Mouse (Mus musculus): Measurements from ENCODE around the gene Cuedc2. TPM values are rescaled to one million over a fixed set of nuclear protein-coding genes. Genes with fewer than 3 reads are reported as not detected.

The Cuedc2 gene
- total and polyA plus RNA-seq, 3 experiments: 251 to 302 (median 297) TPM

- Histone ChIP-seq H3K9ac (ENCODE audit: control insufficient read depth, low read depth, low read length, poor library complexity, severe bottlenecking) (peak overlapping the region; percentile 65), H3K36me3 (ENCODE audit: control insufficient read depth in 1 of 2, insufficient read depth in 2 of 2, low read length in 2 of 2) (peaks cover 0 to 8% of the 10 kb centered on the region in 2 experiments; a peak in 2 of 4 replicates), H3K27ac (ENCODE audit: control insufficient read depth, low read depth, low read length) (peak overlapping the region; percentile 77), H3K4me1 (ENCODE audit: control insufficient read depth in 1 of 2, insufficient read depth in 2 of 2, low read length in 2 of 2) (peaks cover 6 to 13% of the 10 kb centered on the region in 2 experiments; a peak in 3 of 4 replicates), H3K79me2 (ENCODE audit: control insufficient read depth, insufficient read depth, low read length, poor library complexity) (no peaks in the 10 kb centered on the region), H3K9me3 (replicated peaks; ENCODE audit: insufficient read depth, low read length) (no peaks in the 10 kb centered on the region), H3K27me3 (ENCODE audit: control insufficient read depth in 1 of 2, insufficient read depth in 2 of 2, low read length in 2 of 2) (no peaks in the 10 kb centered on the region), H3K4me3 (ENCODE audit: control insufficient read depth in 1 of 2, insufficient read depth in 1 of 2, low read depth in 2 of 2, low read length in 2 of 2) (peak overlapping the region; percentile 45 to 78)
- peak; percentile 39 for DNase-seq (ENCODE audit: low read depth, low spot score)
- no peak for TF ChIP-seq EP300 (IDR thresholded peaks at IDR 0.05; ENCODE audit: low read depth in 1 of 2, low read length in 2 of 2)
- no peak for TF ChIP-seq HCFC1 (IDR thresholded peaks at IDR 0.05; ENCODE audit: low read depth, low read length)
- 0 out of 2 replicates have a peak, but pooled peaks have one; percentile 6 for TF ChIP-seq ZMIZ1 (IDR thresholded peaks at IDR 0.05; ENCODE audit: low read depth, low read length)
- no peak for TF ChIP-seq BHLHE40 (IDR thresholded peaks at IDR 0.05; ENCODE audit: borderline replicate concordance, low read depth, low read length)
- no peak for TF ChIP-seq MEF2A (IDR thresholded peaks at IDR 0.05; ENCODE audit: extremely low read depth, insufficient replicate concordance, low read depth, low read length, poor library complexity, severe bottlenecking)
Measured at GRCm38 (mm10) chr19:46358381-46358780, 19.9 kb upstream of the Cuedc2 start.

GRCm38 (mm10) chr19:46357344-46358280 lies 19.1 kb upstream of the Cuedc2 start:
- Histone ChIP-seq H3K27ac (ENCODE audit: control insufficient read depth, low read depth, low read length) (peak overlapping the region; percentile 77), H3K9me3 (replicated peaks; ENCODE audit: insufficient read depth, low read length) (no peaks in the 10 kb centered on the region), H3K9ac (ENCODE audit: control insufficient read depth, low read depth, low read length, poor library complexity, severe bottlenecking) (peak overlapping the region; percentile 65), H3K27me3 (ENCODE audit: control insufficient read depth in 1 of 2, insufficient read depth in 2 of 2, low read length in 2 of 2) (no peaks in the 10 kb centered on the region), H3K79me2 (ENCODE audit: control insufficient read depth, insufficient read depth, low read length, poor library complexity) (no peaks in the 10 kb centered on the region), H3K4me1 (ENCODE audit: control insufficient read depth in 1 of 2, insufficient read depth in 2 of 2, low read length in 2 of 2) (peaks cover 9 to 21% of the 10 kb centered on the region in 2 experiments), H3K4me3 (ENCODE audit: control insufficient read depth in 1 of 2, insufficient read depth in 1 of 2, low read depth in 2 of 2, low read length in 2 of 2) (peak overlapping the region; percentile 45 to 78), H3K36me3 (ENCODE audit: control insufficient read depth in 1 of 2, insufficient read depth in 2 of 2, low read length in 2 of 2) (peaks cover 0 to 14% of the 10 kb centered on the region in 2 experiments; a peak in 2 of 4 replicates)
- peak; percentile 76 for DNase-seq (ENCODE audit: low read depth, low spot score)
- 0 out of 2 replicates have a peak, but pooled peaks have one; percentile 31 for TF ChIP-seq TCF12 (IDR thresholded peaks at IDR 0.05; ENCODE audit: low read depth, low read length)
- TF ChIP-seq UBTF (IDR thresholded peaks at IDR 0.05; ENCODE audit: borderline replicate concordance, insufficient read depth, low read depth, low read length): no peak
- TF ChIP-seq MAZ (IDR thresholded peaks at IDR 0.05; ENCODE audit: low read depth, low read length): peak; percentile 86; the same call in 1 of the 2 replicates
- peak; percentile 70 for TF ChIP-seq HCFC1 (IDR thresholded peaks at IDR 0.05; ENCODE audit: low read depth, low read length)
- TF ChIP-seq USF1 (IDR thresholded peaks at IDR 0.05; ENCODE audit: low read depth, low read length): no peak
- no peak for TF ChIP-seq USF2 (IDR thresholded peaks at IDR 0.05; ENCODE audit: borderline replicate concordance in 1 of 2, insufficient read depth in 1 of 2, low read depth in 1 of 2, low read length in 2 of 2)
- peak; percentile 15 to 56; a peak in 1 of 4 replicates for TF ChIP-seq POLR2A (IDR thresholded peaks at IDR 0.05; ENCODE audit: control insufficient read depth in 1 of 2, insufficient read depth in 1 of 2, low read depth in 1 of 2, low read length in 2 of 2, poor library complexity in 1 of 2)
- TF ChIP-seq KAT2A (conservative IDR thresholded peaks at IDR 0.05; ENCODE audit: low read depth, low read length): 0 out of 2 replicates have a peak, but pooled peaks have one; percentile 26
- no peak for TF ChIP-seq E2F4 (IDR thresholded peaks at IDR 0.05; ENCODE audit: borderline replicate concordance, low read depth, low read length)
- peak; percentile 81; the same call in 1 of the 2 replicates for TF ChIP-seq CHD1 (IDR thresholded peaks at IDR 0.05; ENCODE audit: low read depth, low read length)
- peak; percentile 27; the same call in 1 of the 2 replicates for TF ChIP-seq GATA1 (IDR thresholded peaks at IDR 0.05; ENCODE audit: low read depth, low read length)
- no peak for TF ChIP-seq GABPA (IDR thresholded peaks at IDR 0.05; ENCODE audit: low read depth, low read length)
- no peak for TF ChIP-seq ZKSCAN1 (IDR thresholded peaks at IDR 0.05; ENCODE audit: low read depth, low read length)
- 0 out of 2 replicates have a peak, but pooled peaks have one; percentile 53 for TF ChIP-seq ZMIZ1 (IDR thresholded peaks at IDR 0.05; ENCODE audit: low read depth, low read length)
- no peak for TF ChIP-seq CTCF (IDR thresholded peaks at IDR 0.05 in 2 of 3, conservative IDR thresholded peaks at IDR 0.05 in 1 of 3; ENCODE audit: control insufficient read depth in 1 of 3, insufficient read depth in 1 of 3, low read depth in 2 of 3, low read length in 3 of 3, poor library complexity in 1 of 3, severe bottlenecking in 1 of 3)
- no peak for TF ChIP-seq JUND (IDR thresholded peaks at IDR 0.05; ENCODE audit: low read depth, low read length)
- peak; percentile 76 for TF ChIP-seq MXI1 (IDR thresholded peaks at IDR 0.05; ENCODE audit: low read depth, low read length)
- peak; percentile 78; the same call in 1 of the 2 replicates for TF ChIP-seq MYC (IDR thresholded peaks at IDR 0.05; ENCODE audit: low read depth, low read length)
- peak; percentile 59; the same call in 1 of the 2 replicates for TF ChIP-seq RCOR1 (IDR thresholded peaks at IDR 0.05; ENCODE audit: low read depth, low read length)
- TF ChIP-seq ZC3H11A (IDR thresholded peaks at IDR 0.05; ENCODE audit: low read depth, low read length): no peak
- no peak for TF ChIP-seq POLR2AphosphoS5 (IDR thresholded peaks at IDR 0.05; ENCODE audit: borderline replicate concordance, low read depth, low read length)
- peak; percentile 66 for TF ChIP-seq SIN3A (IDR thresholded peaks at IDR 0.05; ENCODE audit: low read length)
- TF ChIP-seq ZNF384 (IDR thresholded peaks at IDR 0.05; ENCODE audit: low read depth, low read length): no peak
- TF ChIP-seq POLR2AphosphoS2 (IDR thresholded peaks at IDR 0.05; ENCODE audit: low read length): 0 out of 2 replicates have a peak, but pooled peaks have one; percentile 41

Data from MEL (cell line).